9 mouse cellular contexts compared by ENCODE assay signal in the genomic region with DNA sequence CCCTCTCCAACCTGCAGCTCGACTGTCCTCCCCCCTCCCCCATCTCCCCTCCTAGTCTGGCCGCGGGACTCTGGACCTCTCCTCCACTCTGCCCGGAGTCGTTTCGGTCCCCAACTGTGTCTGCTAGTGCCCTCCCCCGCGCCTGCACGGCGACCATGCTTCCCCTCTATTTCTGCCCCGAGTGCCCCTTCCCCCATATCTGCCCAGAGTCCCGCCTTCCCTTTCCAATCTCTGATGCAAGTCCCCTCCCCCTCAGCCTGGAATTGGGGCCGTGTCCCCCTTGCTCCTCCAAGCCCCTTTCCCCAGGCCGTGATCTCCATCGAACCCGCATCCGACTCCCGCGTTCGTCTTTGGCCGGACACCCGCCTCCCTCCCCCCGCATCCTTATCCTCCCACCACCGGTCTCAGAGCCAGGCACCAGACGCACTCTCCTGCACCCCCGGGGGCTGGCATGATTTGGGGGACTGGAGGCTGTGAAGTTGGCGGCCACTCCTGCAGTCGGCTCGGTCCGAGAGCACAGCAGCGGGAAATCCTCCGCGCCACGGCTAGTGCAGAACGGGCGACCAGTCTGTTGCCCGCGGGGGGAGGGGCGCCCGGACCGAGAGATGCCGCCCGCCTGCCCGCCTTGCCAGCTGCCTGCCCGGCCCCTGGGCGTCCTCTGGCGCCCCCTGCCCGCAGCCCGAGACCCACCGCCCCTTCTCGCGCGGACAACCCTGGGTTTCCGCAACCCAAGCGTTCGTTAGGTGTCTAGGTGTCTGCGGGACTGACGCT. TPM values are rescaled to one million over a fixed set of nuclear protein-coding genes. Genes with fewer than 3 reads are reported as not detected.
DNase-seq lines count a peak whose midpoint lies in the region; ATAC-seq and TF ChIP-seq lines count a peak whose summit lies in the region.
"Had no signal": no experiment of that assay in that cellular context is flagged by ENCODE, and none has a peak within 500 bp of the region (broad histone marks: within the 10 kb centered on the region; RNA-seq: fewer than 3 reads in every experiment).

No protein-coding gene starts in this region.

- H3K9ac ChIP-seq in heart, embryonic 11.5 days (ENCODE audit: low read depth, low read length): peak overlapping the region; percentile 35; the same call in 1 of the 2 replicates
- no peak overlapping the region; the same call in 1 of the 2 replicates for H3K9ac ChIP-seq in kidney, embryonic 16.5 days (replicated peaks; ENCODE audit: low read length)
- H3K9ac ChIP-seq in liver, embryonic 13.5 days: no peak overlapping the region
- peak overlapping the region; percentile 86 for H3K9ac ChIP-seq in neural tube, embryonic 12.5 days

- H3K4me2 ChIP-seq in heart, embryonic 11.5 days: peak overlapping the region; percentile 97
- H3K4me2 ChIP-seq in kidney, embryonic 16.5 days (replicated peaks; ENCODE audit: low read depth, low read length): peak overlapping the region; percentile 97
- peak overlapping the region; percentile 64 for H3K4me2 ChIP-seq in liver, embryonic 13.5 days
- H3K4me2 ChIP-seq in neural tube, embryonic 12.5 days (replicated peaks): peak overlapping the region; percentile 94

- peaks cover 78% of the 10 kb centered on the region for H3K27me3 ChIP-seq in heart, embryonic 11.5 days (ENCODE audit: control insufficient read depth, insufficient read depth, low read length)
- H3K27me3 ChIP-seq in kidney, embryonic 16.5 days (ENCODE audit: insufficient read depth, low read length): peaks cover 56% of the 10 kb centered on the region
- peaks cover 99% of the 10 kb centered on the region for H3K27me3 ChIP-seq in liver, embryonic 13.5 days
- peaks cover 47% of the 10 kb centered on the region for H3K27me3 ChIP-seq in neural tube, embryonic 12.5 days (replicated peaks)

- TF ChIP-seq POLR2A in cortical plate, adult 2 months (IDR thresholded peaks at IDR 0.05; ENCODE audit: extremely low read depth, insufficient read depth, low read length): no peak

- 1% methylated on average over 55 of the region's 58 CpGs for whole genome bisulfite sequencing in heart, embryonic 11.5 days (ENCODE audit: insufficient replicate concordance)
- whole genome bisulfite sequencing in kidney, embryonic 16.5 days: under 1% methylated on average over 57 of the region's 58 CpGs
- WGBS in liver, embryonic 13.5 days (ENCODE audit: insufficient replicate concordance): 3% methylated on average over 50 of the region's 58 CpGs
- WGBS in neural tube, embryonic 12.5 days: 1% methylated on average over 57 of the region's 58 CpGs

- H3K27ac ChIP-seq in cortical plate, adult 2 months (ENCODE audit: insufficient read depth, low read length): peak overlapping the region; percentile 14; the same call in 1 of the 2 replicates
- H3K27ac ChIP-seq in heart, embryonic 11.5 days (ENCODE audit: low read depth, low read length): no peak overlapping the region
- H3K27ac ChIP-seq in kidney, embryonic 16.5 days (ENCODE audit: low read length): no peak overlapping the region
- H3K27ac ChIP-seq in liver, embryonic 13.5 days: no peak overlapping the region
- H3K27ac ChIP-seq in neural tube, embryonic 12.5 days: peak overlapping the region; percentile 46; the same call in 1 of the 2 replicates

- TF ChIP-seq CTCF in cortical plate, adult 2 months (IDR thresholded peaks at IDR 0.05; ENCODE audit: extremely low read depth, insufficient read depth, low read length): no peak; the same call in 1 of the 2 replicates

- ATAC-seq in heart, embryonic 11.5 days (replicated peaks; ENCODE audit: insufficient number of reproducible peaks, low FRiP score, low TSS enrichment): no peak
- 0 out of 2 replicates have a peak, but pooled peaks have one; percentile 3 for ATAC-seq in kidney, embryonic 16.5 days (ENCODE audit: low FRiP score, low TSS enrichment)
- no peak for ATAC-seq in liver, embryonic 13.5 days (ENCODE audit: low read depth)
- peak; percentile 21; the same call in 1 of the 2 replicates for ATAC-seq in neural tube, embryonic 12.5 days (ENCODE audit: low FRiP score, low read depth)

- peak overlapping the region; percentile 71 for H3K4me3 ChIP-seq in cortical plate, adult 2 months (ENCODE audit: insufficient read depth, low read length)
- peak overlapping the region; percentile 65 for H3K4me3 ChIP-seq in heart, embryonic 11.5 days (ENCODE audit: low read depth, low read length)
- H3K4me3 ChIP-seq in kidney, embryonic 16.5 days (ENCODE audit: low read length): peak overlapping the region; percentile 61
- H3K4me3 ChIP-seq in liver, embryonic 13.5 days (replicated peaks): peak overlapping the region; percentile 53
- peak overlapping the region; percentile 75 for H3K4me3 ChIP-seq in neural tube, embryonic 12.5 days

- H3K4me1 ChIP-seq in cortical plate, adult 2 months (ENCODE audit: control insufficient read depth, insufficient read depth, low read length): peaks cover 7% of the 10 kb centered on the region; the same call in 1 of the 2 replicates
- peaks cover 18% of the 10 kb centered on the region for H3K4me1 ChIP-seq in heart, embryonic 11.5 days (ENCODE audit: control insufficient read depth, insufficient read depth, low read length)
- H3K4me1 ChIP-seq in kidney, embryonic 16.5 days (ENCODE audit: insufficient read depth, low read length): peaks cover 53% of the 10 kb centered on the region
- H3K4me1 ChIP-seq in liver, embryonic 13.5 days (replicated peaks): peaks cover 17% of the 10 kb centered on the region
- H3K4me1 ChIP-seq in neural tube, embryonic 12.5 days: peaks cover 71% of the 10 kb centered on the region

- DNase-seq in layer of hippocampus, adult 11-12 months (ENCODE audit: low spot score): peak; percentile 84
- no peak for DNase-seq in layer of hippocampus, adult 9-10 months (ENCODE audit: low spot score)
- no peak for DNase-seq in liver, embryonic 13.5 days
- peak; percentile 23 to 32 for DNase-seq in thymus, adult 18-20 months

- no peaks in the 10 kb centered on the region for H3K9me3 ChIP-seq in heart, embryonic 11.5 days (replicated peaks; ENCODE audit: control insufficient read depth, low read length)
- H3K9me3 ChIP-seq in kidney, embryonic 16.5 days (ENCODE audit: low read length): no peaks in the 10 kb centered on the region
- no peaks in the 10 kb centered on the region for H3K9me3 ChIP-seq in liver, embryonic 13.5 days (replicated peaks)
- H3K9me3 ChIP-seq in neural tube, embryonic 12.5 days: no peaks in the 10 kb centered on the region

- no peaks in the 10 kb centered on the region for H3K36me3 ChIP-seq in heart, embryonic 11.5 days (ENCODE audit: control insufficient read depth, insufficient read depth, low read length)
- H3K36me3 ChIP-seq in kidney, embryonic 16.5 days (ENCODE audit: insufficient read depth, low read length): no peaks in the 10 kb centered on the region
- no peaks in the 10 kb centered on the region for H3K36me3 ChIP-seq in liver, embryonic 13.5 days
- no peaks in the 10 kb centered on the region for H3K36me3 ChIP-seq in neural tube, embryonic 12.5 days
- H3K36me3 ChIP-seq: G1E had no signal

RNA-seq across cellular contexts. Expression of gene Adgrb2, which starts 1.2 kb away (rescaled TPM):
- 306 and 345 TPM in 2 replicates for polyA plus RNA-seq in cortical plate, adult 2 months (2012; rRNA removed)
- polyA plus RNA-seq in heart, embryonic 11.5 days (2014; fragmentation: Nextera tagmentation; extraction: Ambion mirVana): 2.5 TPM in 2 replicates
- 1.7 and 3.2 TPM in 2 replicates for polyA plus RNA-seq in kidney, embryonic 16.5 days (2015; fragmentation: Nextera tagmentation; extraction: Ambion mirVana)
- 0.03 and 0.27 TPM in 2 replicates for polyA plus RNA-seq in liver, embryonic 13.5 days (2015; fragmentation: Nextera tagmentation; extraction: Ambion mirVana)
- polyA plus RNA-seq in neural tube, embryonic 12.5 days (2016; fragmentation: Nextera tagmentation; extraction: Ambion mirVana): 9.1 and 11.1 TPM in 2 replicates
- polyA plus RNA-seq: G1E had no signal

RNA-seq across cellular contexts. Expression of gene Spocd1, which starts 56.8 kb away (rescaled TPM):
- polyA plus RNA-seq in cortical plate, adult 2 months (2012; rRNA removed): 0.13 and 0.28 TPM in 2 replicates
- 0.34 and 0.38 TPM in 2 replicates for polyA plus RNA-seq in heart, embryonic 11.5 days (2014; fragmentation: Nextera tagmentation; extraction: Ambion mirVana)
- 0.32 TPM in 1 of 2 replicates, not detected in the other for polyA plus RNA-seq in kidney, embryonic 16.5 days (2015; fragmentation: Nextera tagmentation; extraction: Ambion mirVana)
- polyA plus RNA-seq in liver, embryonic 13.5 days (2015; fragmentation: Nextera tagmentation; extraction: Ambion mirVana): not detected in 2 replicates
- polyA plus RNA-seq in neural tube, embryonic 12.5 days (2016; fragmentation: Nextera tagmentation; extraction: Ambion mirVana): not detected in 2 replicates
- polyA plus RNA-seq: G1E had no signal

Comparison
In these comparisons a context has a peak if more than half of its experiments do, and no peak if none do; other contexts are left out.
1. DNase-seq: peak in layer of hippocampus, adult 11-12 months (single experiment) and thymus, adult 18-20 months (2 of 2); none in layer of hippocampus, adult 9-10 months (single experiment) and liver, embryonic 13.5 days (single experiment).
2. H3K27ac ChIP-seq: peak in cortical plate, adult 2 months (single experiment) and neural tube, embryonic 12.5 days (single experiment); none in heart, embryonic 11.5 days (single experiment), kidney, embryonic 16.5 days (single experiment) and liver, embryonic 13.5 days (single experiment).
3. ATAC-seq: peak in kidney, embryonic 16.5 days (single experiment) and neural tube, embryonic 12.5 days (single experiment); none in heart, embryonic 11.5 days (single experiment) and liver, embryonic 13.5 days (single experiment).
4. H3K9ac ChIP-seq: peak in heart, embryonic 11.5 days (single experiment) and neural tube, embryonic 12.5 days (single experiment); none in kidney, embryonic 16.5 days (single experiment) and liver, embryonic 13.5 days (single experiment).
5. RNA of gene Adgrb2, which starts 1.2 kb away (polyA plus RNA-seq): 306 to 345 TPM in cortical plate, adult 2 months; 9.1 to 11.1 TPM in neural tube, embryonic 12.5 days, 2.5 TPM in heart, embryonic 11.5 days, 1.7 to 3.2 TPM in kidney, embryonic 16.5 days and 0.03 to 0.27 TPM in liver, embryonic 13.5 days; every median in the first group is over 10 times any median in the second.
6. Peak in every context shown above with its lines, with median percentiles within 50 percentile points of each other: H3K4me3 ChIP-seq and H3K4me2 ChIP-seq.